Mouse (Mus musculus) olfactory bulb, adult 2 months (tissue): ENCODE data around the gene Rhbdl1. TPM values are rescaled to one million over a fixed set of nuclear protein-coding genes. Genes with fewer than 3 reads are reported as not detected.

Source experiments
- H3K27ac ChIP-seq: fragments of 200-500 bp; 2 replicates; pipeline ENCODE4 v1.5.1; 2012; ENCODE audit warnings: low read depth, low read length; ENCODE audit not compliant: insufficient read depth
- H3K4me1 ChIP-seq: fragments of 200-500 bp; 2 replicates; pipeline ENCODE4 v1.6.1; 2012; ENCODE audit warnings: low read length; ENCODE audit not compliant: control insufficient read depth, insufficient read depth
- H3K4me3 ChIP-seq: fragments of 200-500 bp; 2 replicates; pipeline ENCODE4 v1.5.1; 2012; ENCODE audit warnings: mild to moderate bottlenecking, low read depth, low read length, moderate library complexity; ENCODE audit not compliant: insufficient read depth
- CTCF ChIP-seq: fragments of 200-500 bp; IDR thresholded peaks from 2 replicates; pipeline ENCODE4 v1.5.1; 2012; ENCODE audit warnings: low read depth, mild to moderate bottlenecking, low read length, moderate library complexity; ENCODE audit not compliant: insufficient read depth
- POLR2A ChIP-seq: fragments of 200-500 bp; IDR thresholded peaks from 2 replicates; pipeline ENCODE4 v1.6.1; 2012; ENCODE audit warnings: mild to moderate bottlenecking, low read depth, low read length, moderate library complexity; ENCODE audit not compliant: insufficient read depth
- WGBS: fragments of 180-500 bp; shearing (Covaris S2); methylation state at CpG from one replicate; pipeline ENCODE4 v1.1.7; 2018; 5-methylcytosine and 5-hydroxymethylcytosine counted together
- polyA plus RNA-seq: library from polyadenylated mRNA; stranded (reverse); fragments of >200 nt; gene quantifications from 2 replicates; pipeline ENCODE4 v1.2.4, GENCODE M21; 2012; ENCODE audit warnings: low replicate concordance; ENCODE audit not compliant: missing spikeins, insufficient read depth, insufficient read length

The Rhbdl1 gene
- polyA plus RNA-seq, 1 experiment = not detected

DNA sequence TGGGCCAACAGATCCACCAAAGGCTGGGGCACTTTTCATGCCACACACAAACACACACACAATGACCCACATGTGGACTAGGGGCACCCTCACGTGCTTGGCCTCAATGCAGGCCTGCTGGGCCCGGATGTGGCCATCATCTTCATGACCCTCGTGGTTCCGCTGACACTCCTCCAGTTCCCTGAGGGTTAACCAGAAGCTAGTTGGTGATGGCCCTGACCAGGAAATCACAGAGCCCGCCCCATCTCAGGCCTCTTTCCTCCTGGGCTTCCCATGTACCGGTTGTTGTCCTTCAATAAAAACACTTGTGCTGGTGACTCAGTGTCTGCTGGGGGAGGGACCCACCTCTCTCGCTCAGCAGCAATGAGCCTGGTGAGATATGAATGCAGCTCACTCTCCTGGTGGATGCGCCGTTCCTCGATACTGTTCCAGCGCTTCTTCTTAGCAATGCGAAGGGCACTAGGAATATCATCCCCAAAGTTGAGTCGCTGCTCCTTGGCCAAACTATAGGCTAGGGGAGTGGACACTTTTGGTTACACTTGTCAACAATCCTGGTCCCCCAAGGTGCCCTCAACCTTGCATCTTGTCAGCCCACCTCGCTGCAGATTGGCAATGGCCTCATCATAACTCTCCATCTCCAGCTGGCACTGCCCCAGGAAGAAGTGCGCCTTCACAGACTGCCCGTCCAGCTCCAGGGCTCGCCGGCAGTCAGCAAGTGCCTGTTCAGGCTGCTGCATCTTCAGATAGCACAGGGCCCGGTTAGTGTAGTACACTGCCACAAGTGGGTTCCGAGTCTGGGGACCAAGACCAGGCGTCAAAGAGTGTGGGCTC, 5.4 kb downstream of the Rhbdl1 start:
- no peak for TF ChIP-seq POLR2A
- peak overlapping the region; percentile 76 for H3K4me3 ChIP-seq
- peaks cover 73% of the 10 kb centered on the region for H3K4me1 ChIP-seq
- H3K27ac ChIP-seq = no peak overlapping the region
- WGBS = 43% methylated on average over 21 of the region's 21 CpGs

DNA sequence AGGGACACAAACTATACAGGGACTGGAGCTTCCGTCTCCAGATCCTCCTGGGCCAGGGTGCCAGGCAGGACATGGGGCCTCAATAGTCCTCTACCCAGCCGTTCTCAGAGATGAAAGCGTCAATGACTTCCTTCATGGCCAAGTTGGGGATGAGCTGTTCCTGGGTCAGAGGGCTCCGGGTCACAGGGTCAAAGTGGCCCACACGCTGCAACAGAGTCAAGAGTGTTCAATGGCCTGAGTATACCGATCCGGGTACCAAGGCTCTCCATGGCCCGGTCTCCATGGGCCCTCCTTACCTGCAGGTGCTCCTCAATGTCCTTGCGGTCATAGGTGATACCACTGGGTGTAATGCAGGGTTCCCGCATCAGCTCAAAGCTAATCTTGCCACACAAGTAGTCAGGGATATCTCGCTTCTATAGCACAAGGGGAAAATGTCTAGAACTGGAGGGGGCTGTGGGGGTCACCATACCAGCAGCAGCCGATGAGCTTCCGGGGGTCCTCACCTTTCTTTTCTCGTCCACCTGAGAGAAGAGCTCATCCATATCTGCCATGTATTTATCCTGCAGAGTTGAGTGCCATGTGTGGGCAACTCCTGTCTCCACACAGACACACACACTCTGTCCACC, 6.2 kb downstream of the Rhbdl1 start:
- WGBS = 84% methylated on average over 14 of the region's 14 CpGs
- Histone ChIP-seq H3K4me1 (peaks cover 72% of the 10 kb centered on the region), H3K27ac (no peak overlapping the region), H3K4me3 (no peak overlapping the region)
- TF ChIP-seq CTCF (no peak), POLR2A (no peak)

DNA sequence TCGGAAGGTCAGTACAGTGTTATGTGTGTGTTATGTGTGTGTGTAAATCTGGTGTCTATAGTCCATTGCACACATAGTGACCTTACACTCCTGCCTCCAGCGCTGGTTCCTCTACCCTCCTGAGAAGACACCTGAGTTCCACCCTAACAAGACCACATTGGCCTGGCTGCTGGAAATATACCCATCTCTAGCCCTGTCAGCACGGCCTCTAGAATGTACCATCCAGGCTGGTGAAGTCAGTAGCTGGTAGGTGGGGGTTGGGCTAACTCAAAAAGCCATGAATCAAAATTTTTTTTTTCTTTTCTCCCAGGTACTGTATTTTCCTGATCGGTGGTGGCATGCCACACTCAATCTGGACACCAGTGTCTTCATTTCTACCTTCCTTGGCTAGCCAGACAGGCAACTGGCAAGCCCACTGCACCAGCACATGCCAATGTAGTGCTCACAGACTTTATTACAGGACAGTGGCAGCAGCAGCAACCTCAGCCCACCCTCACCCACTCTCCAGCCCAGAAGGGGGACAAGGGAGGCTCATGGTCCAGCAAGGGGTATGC, 6.8 kb downstream of the Rhbdl1 start:
- no peak overlapping the region for H3K4me3 ChIP-seq
- H3K4me1 ChIP-seq = peaks cover 72% of the 10 kb centered on the region
- H3K27ac ChIP-seq = no peak overlapping the region
- WGBS = 79% methylated on average over 4 of the region's 4 CpGs
- TF ChIP-seq POLR2A = no peak
- no peak for TF ChIP-seq CTCF

DNA sequence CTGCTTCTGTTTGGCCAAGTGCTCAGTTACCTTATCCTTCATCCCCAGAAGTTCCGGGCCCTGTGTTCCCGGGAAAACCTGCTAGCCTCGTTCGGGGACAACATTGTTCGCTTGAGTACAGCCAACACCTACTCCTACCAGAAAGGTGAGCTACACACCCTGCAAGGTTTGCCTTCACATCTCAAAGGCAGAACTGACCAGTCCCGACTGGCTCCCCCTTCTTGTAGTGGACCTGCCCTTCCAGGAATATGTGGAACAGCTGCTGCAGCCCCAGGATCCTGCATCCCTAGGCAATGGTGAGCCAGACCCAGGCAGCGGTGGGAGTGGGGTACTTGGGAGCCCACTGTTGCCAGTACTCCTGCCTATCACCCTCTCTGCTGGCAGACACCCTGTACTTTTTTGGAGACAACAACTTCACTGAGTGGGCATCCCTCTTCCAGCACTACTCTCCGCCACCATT, 7.5 kb downstream of the Rhbdl1 start:
- H3K4me1 ChIP-seq = peaks cover 72% of the 10 kb centered on the region
- H3K27ac ChIP-seq = peak overlapping the region; percentile 81; the same call in 1 of the 2 replicates
- no peak for TF ChIP-seq POLR2A
- WGBS = 30% methylated on average over 8 of the region's 8 CpGs
- peak overlapping the region; percentile 75 for H3K4me3 ChIP-seq

DNA sequence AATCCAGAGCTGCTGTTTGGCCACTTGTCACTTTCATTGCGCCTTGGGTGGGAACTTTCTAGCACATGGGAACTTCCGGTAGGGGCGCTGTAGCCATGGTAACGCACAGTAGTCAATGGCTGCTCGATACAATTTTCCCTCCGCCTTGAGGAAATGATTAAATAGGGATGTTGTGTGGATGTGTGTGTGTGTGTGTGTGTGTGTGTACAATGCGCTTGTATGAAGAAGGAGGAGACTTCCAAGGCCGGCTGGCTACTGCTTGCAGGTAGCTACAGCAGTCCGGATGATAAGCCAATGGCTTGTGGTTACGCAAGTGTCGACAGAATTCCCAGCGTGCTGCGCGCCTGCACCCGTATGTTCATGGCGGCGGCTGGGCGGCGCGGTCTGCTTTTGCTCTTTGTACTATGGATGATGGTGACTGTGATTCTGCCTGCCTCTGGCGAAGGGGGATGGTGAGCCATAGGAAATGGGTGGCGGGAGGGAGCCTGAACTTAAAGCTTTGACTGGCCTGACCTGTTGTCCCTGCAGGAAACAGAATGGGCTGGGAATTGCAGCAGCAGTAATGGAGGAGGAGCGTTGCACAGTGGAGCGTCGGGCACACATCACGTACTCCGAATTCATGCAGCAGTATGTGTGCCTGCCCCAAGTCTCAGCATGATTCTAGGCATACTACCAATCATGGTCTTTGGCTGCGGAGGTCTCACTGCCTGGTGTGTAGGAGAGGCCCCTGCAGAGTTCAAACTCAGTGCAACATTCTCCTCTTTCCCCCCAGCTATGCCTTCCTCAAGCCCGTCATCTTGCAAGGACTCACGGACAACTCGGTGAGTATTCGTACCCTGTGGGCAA, 8.2 kb downstream of the Rhbdl1 start, which contains the start of gene Jmjd8:
TSS of gene Jmjd8 (plus strand) at position 156 of the 846 bp plus-strand sequence.
- TF ChIP-seq POLR2A (peak; percentile 79), CTCF (no peak)
- Histone ChIP-seq H3K4me3 (peak within 1 kb of the TSS; percentile 75), H3K4me1 (peaks cover 72% of the 10 kb centered on the region), H3K27ac (peak within 1 kb of the TSS; percentile 81)
- WGBS = under 1% methylated on average over 32 of the region's 32 CpGs

DNA sequence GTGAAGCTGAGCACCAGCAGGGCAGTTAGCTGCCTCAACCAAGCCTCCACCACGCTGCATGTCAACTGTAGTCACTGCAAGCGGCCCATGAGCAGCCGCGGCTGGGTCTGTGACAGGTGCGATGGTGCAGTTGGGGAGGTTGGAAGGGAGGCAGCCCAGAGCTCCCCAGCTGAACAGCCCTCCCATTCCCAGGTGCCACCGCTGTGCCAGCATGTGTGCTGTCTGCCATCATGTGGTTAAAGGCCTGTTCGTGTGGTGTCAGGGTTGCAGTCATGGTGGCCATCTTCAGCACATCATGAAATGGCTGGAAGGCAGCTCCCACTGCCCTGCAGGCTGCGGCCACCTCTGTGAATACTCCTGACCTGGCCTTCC, 8.9 kb downstream of the Rhbdl1 start:
- WGBS = 70% methylated on average over 8 of the region's 8 CpGs
- Histone ChIP-seq H3K4me1 (peaks cover 70% of the 10 kb centered on the region), H3K27ac (peak overlapping the region; percentile 81; the same call in 1 of the 2 replicates), H3K4me3 (peak overlapping the region; percentile 75)
- no peak for TF ChIP-seq POLR2A
- TF ChIP-seq CTCF = no peak

DNA sequence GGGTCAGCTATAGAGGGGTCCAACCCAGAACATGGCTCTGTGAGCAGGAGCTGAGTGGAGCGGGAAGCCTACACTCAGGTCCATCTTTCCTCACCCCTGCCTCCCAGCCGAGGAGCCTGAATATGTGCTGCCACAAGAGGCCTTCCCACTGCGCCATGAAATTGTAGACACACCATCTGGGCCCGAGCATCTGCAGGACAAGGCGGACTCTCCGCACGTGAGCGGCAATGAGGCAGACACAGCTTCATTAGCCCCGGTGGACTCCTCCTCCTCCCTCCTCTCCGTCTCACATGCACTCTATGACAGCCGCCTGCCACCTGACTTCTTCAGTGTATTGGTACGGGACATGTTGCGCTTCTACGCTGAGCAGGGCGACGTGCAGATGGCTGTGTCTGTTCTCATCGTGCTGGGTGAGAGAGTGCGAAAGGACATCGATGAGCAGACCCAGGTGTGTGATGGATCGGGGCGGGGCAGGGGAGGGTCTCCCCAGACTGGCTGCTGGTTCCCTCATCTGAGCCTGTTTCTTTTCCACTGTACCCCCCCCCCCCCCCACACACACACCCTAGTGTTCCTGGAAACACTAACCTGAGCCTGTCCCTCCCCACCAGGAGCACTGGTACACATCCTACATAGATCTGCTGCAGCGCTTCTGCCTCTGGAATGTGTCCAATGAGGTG, 9.4 kb downstream of the Rhbdl1 start:
- Histone ChIP-seq H3K4me3 (no peak overlapping the region), H3K27ac (no peak overlapping the region), H3K4me1 (peaks cover 70% of the 10 kb centered on the region)
- TF ChIP-seq CTCF (no peak), POLR2A (no peak)
- WGBS = 90% methylated on average over 22 of the region's 22 CpGs

DNA sequence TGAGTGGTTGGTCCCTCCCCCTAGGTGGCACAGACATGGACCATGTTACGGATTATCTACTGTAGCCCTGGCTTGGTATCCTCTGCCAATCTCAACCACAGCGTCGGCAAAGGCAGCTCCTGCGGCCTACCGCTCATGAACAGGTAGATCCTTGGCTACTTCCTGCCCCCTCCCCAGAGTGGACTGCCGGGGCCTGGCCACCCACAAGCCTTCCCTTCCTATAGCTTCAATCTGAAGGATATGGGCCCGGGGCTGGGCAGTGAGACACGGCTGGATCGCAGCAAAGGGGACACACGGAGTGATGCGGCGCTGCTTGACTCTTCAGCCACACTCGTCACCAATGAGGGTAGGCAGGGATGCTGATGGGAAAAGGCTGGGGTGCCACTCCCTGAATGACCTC, 10.1 kb downstream of the Rhbdl1 start:
- H3K4me1 ChIP-seq = peaks cover 69% of the 10 kb centered on the region
- 95% methylated on average over 13 of the region's 13 CpGs for WGBS
- H3K4me3 ChIP-seq = no peak overlapping the region
- no peak overlapping the region for H3K27ac ChIP-seq
- no peak for TF ChIP-seq CTCF
- TF ChIP-seq POLR2A = no peak
